Mouse (Mus musculus) stomach, postnatal 0 days (tissue): ENCODE data around the gene Abce1.

Experiments used
- CTCF ChIP-seq: IDR thresholded peaks from 2 replicates; pipeline ENCODE4 v1.5.1; 2016; ENCODE audit warnings: antibody characterized with exemption, low read depth, mild to moderate bottlenecking, moderate library complexity
- EP300 ChIP-seq: optimal IDR thresholded peaks from 2 replicates; pipeline ENCODE3; 2016; ENCODE audit warnings: antibody characterized with exemption

DNA sequence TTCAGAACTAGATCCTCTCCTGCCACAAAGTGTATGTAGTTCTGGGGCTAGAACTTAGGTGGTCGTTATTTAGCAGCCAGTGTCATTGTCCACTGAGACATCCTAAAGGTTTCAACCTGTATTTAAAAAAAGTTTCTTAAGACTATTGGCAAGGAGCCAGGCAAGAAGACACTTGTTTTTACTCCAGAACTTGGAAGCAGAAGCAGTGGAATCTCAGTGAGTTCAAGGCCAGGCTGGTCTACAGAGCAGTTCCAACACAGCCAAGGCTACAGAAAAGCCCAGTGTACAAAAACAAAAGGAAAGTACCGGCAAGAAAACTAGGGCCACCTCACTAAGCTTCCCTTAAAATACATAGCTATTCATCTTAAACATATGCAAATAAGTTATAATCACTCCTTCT, 19.0 kb downstream of the Abce1 start:
- no peak for TF ChIP-seq CTCF
- TF ChIP-seq EP300 = no peak
